Mouse (Mus musculus) C2C12 (cell line): Measurements from ENCODE around the gene Eef1a2. TPM values are rescaled to one million over a fixed set of nuclear protein-coding genes. Genes with fewer than 3 reads are reported as not detected.
A peak's percentile ranks its signal among the peaks of the same experiment; 100 is the strongest.

ENCODE experiments used
- H3K27me3 ChIP-seq: one replicate; pipeline ENCODE4 v1.6.1; 2011; ENCODE audit not compliant: control insufficient read depth, insufficient read depth, insufficient read length
- H3K36me3 ChIP-seq: one replicate; pipeline ENCODE4 v1.6.1; 2011; ENCODE audit not compliant: control insufficient read depth, insufficient read depth
- H3K4me3 ChIP-seq: one replicate; pipeline ENCODE4 v1.5.1; 2011; ENCODE audit warnings: mild to moderate bottlenecking, control low read depth; ENCODE audit not compliant: poor library complexity, insufficient read depth, severe bottlenecking
- H3K79me2 ChIP-seq: one replicate; pipeline ENCODE4 v1.6.1; 2011; ENCODE audit not compliant: control insufficient read depth, insufficient read depth
- H3K79me3 ChIP-seq: one replicate; pipeline ENCODE4 v1.6.1; 2011; ENCODE audit warnings: low read depth, control low read depth
- H3ac ChIP-seq: one replicate; pipeline ENCODE3; 2011; ENCODE audit warnings: low read depth; ENCODE audit not compliant: control insufficient read depth, insufficient read length
- CEBPB ChIP-seq: IDR thresholded peaks from one replicate; pipeline ENCODE4 v1.6.1; 2011; ENCODE audit warnings: low read depth, mild to moderate bottlenecking, control low read depth, moderate library complexity
- CTCF ChIP-seq: IDR thresholded peaks from one replicate; pipeline ENCODE4 v1.5.1; 2011; ENCODE audit not compliant: control insufficient read depth, insufficient read depth, insufficient read length
- FOSL1 ChIP-seq: IDR thresholded peaks from one replicate; pipeline ENCODE4 v1.8.0; 2011; ENCODE audit warnings: mild to moderate bottlenecking, low read length; ENCODE audit not compliant: poor library complexity, insufficient read depth, severe bottlenecking
- MAX ChIP-seq: IDR thresholded peaks from one replicate; pipeline ENCODE4 v1.6.1; 2011; ENCODE audit warnings: mild to moderate bottlenecking, control low read depth
- MYOD1 ChIP-seq: IDR thresholded peaks from one replicate; pipeline ENCODE4 v1.6.1; 2011; ENCODE audit warnings: low read depth; ENCODE audit not compliant: control insufficient read depth, insufficient read length
- MYOG ChIP-seq: IDR thresholded peaks from one replicate; pipeline ENCODE4 v1.6.1; 2011; ENCODE audit not compliant: control insufficient read depth, insufficient read length; ENCODE audit errors: extremely low read depth
- USF1 ChIP-seq: IDR thresholded peaks from one replicate; pipeline ENCODE4 v1.6.1; 2011; ENCODE audit warnings: low read depth, mild to moderate bottlenecking, control low read depth, moderate library complexity
- polyA plus RNA-seq: library from polyadenylated mRNA; unstranded; fragments of >200 nt; fragmentation: generic; extraction: Trizol; gene quantifications from one replicate; pipeline ENCODE4 v1.2.1, GENCODE M21; 2012; ENCODE audit warnings: missing spikeins

Gene Eef1a2
- polyA plus RNA-seq, 1 experiment = 0.02 TPM

- H3K36me3 ChIP-seq = peaks cover 15% of the 10 kb centered on the region
- TF ChIP-seq MYOG (no peak), CEBPB (no peak), MAX (peak; percentile 42)
- peak within 1 kb of the TSS; percentile 91 for H3ac ChIP-seq
- H3K79me2 ChIP-seq = peaks cover 5% of the 10 kb centered on the region
- no peaks in the 10 kb centered on the region for H3K79me3 ChIP-seq
- H3K4me3 ChIP-seq = peak within 1 kb of the TSS; percentile 59
- H3K27me3 ChIP-seq = no peaks in the 10 kb centered on the region
Observed at GRCm38 (mm10) chr2:181187121-181188000, 30.5 kb upstream of the Eef1a2 start, which contains the start of gene Ppdpf. TSS of gene Ppdpf (plus strand) at chr2:181187247.

- H3K36me3 ChIP-seq = peaks cover 15% of the 10 kb centered on the region
- peaks cover 5% of the 10 kb centered on the region for H3K79me2 ChIP-seq
- no peaks in the 10 kb centered on the region for H3K27me3 ChIP-seq
- TF ChIP-seq CEBPB (no peak), CTCF (peak; percentile 62)
- peak overlapping the region; percentile 59 for H3K4me3 ChIP-seq
- peak overlapping the region; percentile 59 for H3ac ChIP-seq
- no peaks in the 10 kb centered on the region for H3K79me3 ChIP-seq
Observed at GRCm38 (mm10) chr2:181186635-181187034, 29.8 kb upstream of the Eef1a2 start.

- no peaks in the 10 kb centered on the region for H3K79me2 ChIP-seq
- H3K4me3 ChIP-seq = no peak overlapping the region
- H3K79me3 ChIP-seq = no peaks in the 10 kb centered on the region
- TF ChIP-seq CEBPB = no peak
- no peak for TF ChIP-seq MYOG
- no peak for TF ChIP-seq FOSL1
- TF ChIP-seq MYOD1 = no peak
- no peak for TF ChIP-seq CTCF
- no peak for TF ChIP-seq MAX
- no peak for TF ChIP-seq USF1
- no peaks in the 10 kb centered on the region for H3K36me3 ChIP-seq
- no peak overlapping the region for H3ac ChIP-seq
- H3K27me3 ChIP-seq = peaks cover 10% of the 10 kb centered on the region
Observed at GRCm38 (mm10) chr2:181180898-181181297, 24.1 kb upstream of the Eef1a2 start.

DNA sequence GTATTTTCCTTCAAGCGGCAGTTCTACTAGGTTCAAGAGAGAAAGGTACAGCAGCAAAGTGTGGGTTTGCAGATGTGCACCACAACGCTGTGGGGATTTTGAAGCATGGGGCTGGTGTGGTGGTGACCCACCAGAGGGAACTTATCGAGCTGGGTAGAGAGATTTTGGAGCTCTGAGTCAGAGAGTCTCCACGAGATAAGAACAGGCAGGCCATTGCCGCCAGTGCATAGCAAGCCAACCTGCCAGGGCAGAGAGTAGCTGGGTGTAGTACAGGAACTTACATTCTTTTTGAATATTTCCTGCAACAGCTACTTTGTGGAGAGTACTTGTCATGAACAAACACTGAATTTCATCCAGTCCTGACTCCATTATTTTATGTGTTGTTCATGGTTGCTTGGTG lies 21.7 kb upstream of the Eef1a2 start:
- Histone ChIP-seq H3K79me2 (no peaks in the 10 kb centered on the region), H3K36me3 (no peaks in the 10 kb centered on the region), H3K79me3 (no peaks in the 10 kb centered on the region), H3K4me3 (no peak overlapping the region), H3K27me3 (peaks cover 10% of the 10 kb centered on the region), H3ac (no peak overlapping the region)
- TF ChIP-seq MAX (no peak), CEBPB (no peak), FOSL1 (no peak), USF1 (no peak), MYOG (no peak), MYOD1 (no peak), CTCF (no peak)

- TF ChIP-seq USF1 (no peak), CEBPB (no peak), MYOD1 (no peak)
- Histone ChIP-seq H3ac (no peak overlapping the region), H3K4me3 (no peak overlapping the region), H3K27me3 (peaks cover 10% of the 10 kb centered on the region), H3K79me2 (no peaks in the 10 kb centered on the region), H3K36me3 (no peaks in the 10 kb centered on the region), H3K79me3 (no peaks in the 10 kb centered on the region)
Observed at GRCm38 (mm10) chr2:181178015-181178414, 21.2 kb upstream of the Eef1a2 start.

DNA sequence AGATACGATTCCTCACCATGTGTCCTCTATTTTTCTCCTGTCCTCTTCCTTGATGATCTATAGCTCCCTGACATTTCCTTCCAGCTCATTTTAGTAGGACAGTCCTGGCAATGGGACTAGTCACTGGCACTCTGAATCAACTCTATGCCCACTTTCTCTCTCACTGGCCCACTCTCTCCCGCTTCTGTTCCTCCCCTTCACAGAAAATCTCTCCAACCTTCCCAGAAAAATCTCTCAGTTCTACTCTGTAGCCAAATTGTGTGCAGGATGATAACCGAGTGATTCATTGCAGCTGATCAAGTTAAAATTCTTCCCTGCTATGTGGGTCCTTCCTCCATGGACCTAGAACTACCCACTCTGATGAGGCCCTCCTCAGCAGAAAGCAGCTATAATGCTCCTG lies 17.8 kb upstream of the Eef1a2 start:
- no peaks in the 10 kb centered on the region for H3K79me2 ChIP-seq
- H3K27me3 ChIP-seq = peaks cover 7% of the 10 kb centered on the region
- no peaks in the 10 kb centered on the region for H3K36me3 ChIP-seq
- H3ac ChIP-seq = no peak overlapping the region
- no peak overlapping the region for H3K4me3 ChIP-seq
- TF ChIP-seq MYOD1 (no peak), USF1 (no peak), MYOG (no peak), FOSL1 (no peak), CEBPB (no peak), MAX (no peak), CTCF (no peak)
- no peaks in the 10 kb centered on the region for H3K79me3 ChIP-seq
